Mouse (Mus musculus): ENCODE measurements around the gene 1700034J05Rik.
A peak's percentile ranks its signal among the peaks of the same experiment; 100 is the strongest.

Gene 1700034J05Rik

DNA sequence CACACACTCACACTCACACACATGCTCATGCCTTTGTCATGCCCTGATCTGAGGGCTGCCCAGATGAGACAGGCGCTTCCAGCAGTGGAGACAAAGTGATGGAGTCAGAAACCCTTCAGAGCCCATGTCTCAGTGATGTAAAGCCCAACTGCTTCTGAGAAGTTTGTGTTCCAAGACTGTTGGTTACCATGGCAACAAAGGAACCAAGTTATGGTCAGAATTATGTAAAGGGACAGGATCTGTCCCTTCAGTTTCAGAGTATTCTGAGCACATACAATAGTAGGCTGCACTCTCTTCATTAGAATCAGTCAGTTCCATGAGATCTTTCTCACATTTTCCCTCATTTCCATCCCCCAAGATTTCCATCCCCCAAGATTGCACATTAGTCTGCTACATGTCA lies at the start of gene 1700034J05Rik:
Gene 1700034J05Rik (minus strand): TSS at position 165 of the 400 bp plus-strand sequence.
- DNase-seq (ENCODE audit: low read depth, low spot score): no peak

DNA sequence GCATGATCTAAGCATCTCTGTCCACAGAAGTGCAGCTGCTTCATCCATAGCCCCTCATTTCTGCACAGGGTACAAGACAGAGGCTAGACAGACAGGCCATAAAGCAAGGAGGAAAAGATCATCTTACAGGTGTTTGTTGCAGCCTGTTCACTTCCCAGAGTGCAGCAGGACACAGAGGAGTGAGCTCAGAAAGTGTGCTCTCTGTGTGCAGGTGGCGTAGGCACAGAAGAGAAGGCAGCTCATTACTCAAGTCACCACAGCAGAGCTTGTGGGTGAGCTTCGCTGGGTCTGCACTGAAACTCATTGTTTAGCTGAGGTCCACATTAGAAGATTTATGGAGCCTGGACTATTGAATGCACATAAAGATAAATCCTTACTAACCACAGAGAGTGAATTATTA lies 45.5 kb upstream of the 1700034J05Rik start:
- no peak for DNase-seq (ENCODE audit: low read depth, low spot score)

DNA sequence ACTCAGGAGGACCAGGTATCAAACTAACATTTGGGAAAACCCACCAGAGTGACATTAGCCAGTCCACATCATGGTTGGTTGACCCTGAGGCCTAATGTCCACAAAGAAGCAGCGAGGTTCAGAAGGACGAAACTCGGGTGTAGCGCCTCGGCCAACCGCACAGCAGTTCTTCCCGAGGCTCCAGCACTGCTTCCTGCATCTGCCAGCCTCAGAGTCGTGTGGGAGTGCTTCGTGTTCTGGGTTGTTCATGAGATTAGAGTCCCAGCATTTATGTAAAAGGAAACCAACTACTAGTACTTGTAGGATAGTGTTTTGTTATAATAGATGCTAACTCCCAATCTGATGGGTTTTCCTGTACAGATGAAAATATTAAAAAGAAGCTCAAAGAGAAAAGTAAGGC lies 45.1 kb upstream of the 1700034J05Rik start:
- no peak for DNase-seq (ENCODE audit: low read depth, low spot score)

DNA sequence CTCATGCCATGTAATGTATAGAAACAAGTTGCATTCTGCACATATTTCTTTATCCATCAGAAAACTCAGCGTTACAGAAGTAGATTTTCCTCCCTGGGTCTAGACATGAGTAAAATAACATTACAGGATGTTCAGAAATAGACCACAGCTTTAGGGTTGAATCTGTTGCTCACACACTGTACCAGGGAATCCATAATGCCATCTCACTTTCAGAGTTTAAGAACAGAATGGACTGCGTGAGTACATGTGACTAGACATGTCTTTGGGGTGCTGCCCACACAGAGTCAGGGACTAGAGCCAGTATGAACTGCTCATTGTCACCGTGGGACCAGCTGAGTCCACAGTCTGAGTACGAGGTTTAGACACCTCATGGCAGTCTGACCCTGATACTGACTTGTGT lies 44.5 kb upstream of the 1700034J05Rik start:
- no peak for DNase-seq (ENCODE audit: low read depth, low spot score)

DNA sequence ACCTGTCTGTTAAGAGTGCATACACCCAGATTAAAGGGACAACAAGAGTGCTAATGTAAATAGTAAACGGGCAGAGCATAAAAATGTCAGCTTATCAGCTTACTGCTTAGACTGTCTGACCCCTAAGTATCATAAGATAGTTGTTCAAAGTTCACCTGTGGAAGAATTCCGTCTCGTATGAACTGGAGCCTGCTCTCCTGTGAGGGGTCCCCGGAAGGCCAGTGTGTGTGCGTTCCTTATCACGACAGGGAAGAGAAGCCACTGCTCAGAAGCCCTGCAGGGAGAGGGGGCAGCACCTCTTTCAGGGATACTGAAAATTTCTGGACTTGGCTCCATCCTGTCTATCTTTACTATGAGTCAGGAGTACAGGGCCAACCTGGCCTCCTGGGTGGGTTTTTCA lies 42.8 kb upstream of the 1700034J05Rik start:
- DNase-seq (ENCODE audit: low read depth, low spot score): no peak

DNA sequence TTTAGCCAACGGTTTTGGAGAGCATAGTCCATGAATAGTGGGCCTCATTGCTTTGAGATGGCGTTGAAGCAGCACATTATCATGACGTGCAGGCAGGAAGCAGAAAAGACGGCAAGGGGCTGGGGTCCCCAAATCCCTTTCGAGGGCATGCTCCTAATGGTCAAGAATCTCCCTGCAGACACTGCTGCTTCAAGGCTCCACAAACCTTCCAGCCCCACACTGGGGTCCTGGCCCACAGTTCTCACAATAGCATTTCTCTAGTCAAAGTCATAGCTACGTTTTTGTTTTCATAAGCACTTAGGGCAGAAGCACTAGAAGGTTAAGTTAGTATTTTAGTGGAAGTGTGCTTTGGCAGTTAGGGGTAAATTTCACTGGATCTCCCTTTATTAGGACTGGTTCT lies 41.7 kb upstream of the 1700034J05Rik start:
- no peak for DNase-seq (ENCODE audit: low read depth, low spot score)

DNA sequence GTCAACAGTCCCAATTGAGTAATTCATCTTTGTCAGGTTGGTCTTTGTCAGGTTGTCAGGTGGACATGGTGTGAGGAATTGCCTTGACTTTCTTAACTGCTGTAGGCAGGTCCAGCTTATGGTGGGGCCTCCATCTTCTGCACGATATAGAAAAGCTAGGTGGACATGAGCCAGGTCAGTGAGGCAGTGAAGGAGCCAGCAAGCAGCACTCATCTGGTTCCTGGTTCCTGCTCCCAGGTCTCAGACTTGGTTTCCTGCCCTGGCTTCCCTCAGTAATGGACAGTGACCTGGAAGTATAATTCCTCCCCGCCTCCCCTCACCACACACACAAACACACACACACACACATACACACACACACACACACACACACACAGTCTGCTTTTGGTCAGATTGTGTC lies 41.2 kb upstream of the 1700034J05Rik start:
- no peak for DNase-seq (ENCODE audit: low read depth, low spot score)

DNA sequence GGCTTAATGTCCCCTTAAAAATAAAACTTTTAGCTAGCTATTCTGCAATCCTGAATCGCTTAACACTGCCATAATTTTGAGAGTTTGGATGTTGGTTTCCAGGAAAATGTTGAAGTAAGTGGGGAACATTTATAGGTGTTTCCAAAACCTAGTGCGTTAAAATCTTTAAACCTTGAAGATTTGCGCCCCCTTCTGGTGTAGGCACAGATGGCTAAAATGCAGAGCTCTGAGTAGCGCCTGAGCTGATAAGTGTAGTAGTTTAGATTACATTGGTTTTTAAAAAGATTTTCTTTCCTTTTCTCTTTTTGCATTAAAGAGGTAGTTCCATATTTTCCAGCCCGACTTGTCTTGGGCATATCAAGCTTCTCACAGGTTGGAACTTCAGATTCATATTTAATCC lies 40.0 kb upstream of the 1700034J05Rik start:
- peak; percentile 55 for DNase-seq (ENCODE audit: low read depth, low spot score)

DNA sequence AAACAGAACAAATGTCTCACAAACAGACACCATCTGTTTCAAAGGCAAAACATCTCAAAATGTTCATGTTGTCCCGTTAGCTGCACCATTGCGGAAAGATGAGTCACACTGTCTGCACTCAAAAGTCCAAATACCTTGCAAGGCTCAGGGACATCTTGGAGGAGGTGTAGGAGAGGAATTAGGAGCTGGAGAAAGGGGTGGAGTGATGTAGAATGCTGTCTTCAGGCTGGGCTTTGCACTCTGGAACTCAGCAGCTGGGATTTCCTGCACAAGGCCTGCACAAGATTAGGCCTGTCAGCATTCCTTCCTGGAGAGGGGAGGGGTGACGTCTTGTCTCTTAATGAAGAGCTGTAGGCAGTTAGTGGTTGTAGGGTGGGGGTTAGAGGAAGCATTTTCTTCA lies 30.3 kb upstream of the 1700034J05Rik start:
- DNase-seq (ENCODE audit: low read depth, low spot score): no peak

DNA sequence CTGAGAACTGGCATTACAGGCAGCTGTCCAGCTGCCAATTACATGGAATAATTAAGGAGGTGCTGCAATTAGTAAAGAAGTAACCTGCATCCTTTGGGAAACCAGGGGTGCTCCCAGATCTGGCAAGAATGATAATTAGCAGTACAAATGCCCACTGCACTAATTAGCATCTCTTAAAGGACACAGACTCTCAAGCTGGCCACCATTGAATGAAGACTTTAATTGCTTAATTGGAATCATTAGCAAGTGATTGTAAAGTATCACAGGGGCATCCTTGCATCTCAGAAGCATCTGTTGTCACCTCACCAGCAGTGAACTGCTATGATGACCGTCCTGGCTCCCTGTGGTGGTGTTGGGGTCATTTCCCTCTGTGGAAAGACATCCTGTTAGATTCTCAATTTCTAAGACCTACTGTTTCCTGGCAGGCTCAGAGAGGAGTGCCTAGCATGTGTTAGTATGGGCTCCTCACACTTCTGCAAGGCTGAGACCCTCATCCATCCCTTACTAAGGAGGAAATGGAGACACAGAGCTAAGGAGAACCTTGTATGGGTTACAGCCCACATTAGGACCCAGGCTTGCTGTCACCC lies 27.1 kb upstream of the 1700034J05Rik start:
- DNase-seq (ENCODE audit: low read depth, low spot score): no peak

DNA sequence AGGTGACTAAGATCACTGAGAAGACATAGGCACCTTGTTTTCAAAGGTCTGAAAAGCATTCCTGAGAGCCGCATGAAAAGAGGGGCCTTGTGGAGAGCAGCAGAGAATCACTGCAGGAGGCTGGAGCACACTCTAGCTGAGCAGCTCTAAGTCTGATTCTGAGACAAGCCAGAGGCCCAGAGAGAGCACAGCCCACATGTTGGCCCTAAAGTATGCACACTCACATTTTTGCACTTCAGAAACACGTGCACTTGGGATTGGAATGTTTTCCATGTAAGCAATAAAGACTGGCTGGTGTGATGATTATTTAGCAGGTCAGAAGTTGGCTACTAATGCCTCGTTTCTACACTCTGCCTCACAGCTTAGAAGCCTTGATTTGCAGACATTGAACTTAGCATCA lies 25.7 kb upstream of the 1700034J05Rik start:
- DNase-seq (ENCODE audit: low read depth, low spot score): no peak

DNA sequence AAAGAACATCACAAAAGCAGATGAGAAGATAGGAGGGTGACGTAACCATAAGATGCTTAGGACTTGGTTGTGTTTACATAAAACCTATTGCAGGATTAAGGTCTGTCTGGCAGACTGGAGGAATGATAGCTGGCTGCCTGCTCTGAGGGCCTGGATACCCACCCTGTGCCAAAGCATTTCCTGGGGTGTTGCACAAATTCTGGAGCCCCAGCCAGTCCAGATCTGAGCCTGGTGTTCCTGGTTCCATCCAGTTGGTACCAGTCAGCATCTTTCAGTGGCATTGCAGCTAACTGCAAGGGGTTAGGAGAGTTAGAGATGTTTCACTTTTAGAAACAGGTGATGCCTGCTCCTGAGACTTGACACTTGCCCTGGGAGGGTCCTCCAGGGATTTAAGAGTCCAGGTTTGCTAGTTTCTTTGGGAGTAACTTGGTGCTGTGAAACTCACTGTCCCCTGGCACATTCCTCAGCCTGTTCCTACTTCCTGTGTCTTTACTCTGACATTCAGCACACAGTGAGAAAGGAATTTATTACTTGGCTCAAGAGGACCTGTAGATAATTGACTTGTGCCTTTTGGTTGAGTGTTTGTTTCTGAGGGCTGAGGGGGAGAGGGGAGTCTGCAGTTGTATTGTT lies 25.0 kb upstream of the 1700034J05Rik start:
- no peak for DNase-seq (ENCODE audit: low read depth, low spot score)

DNA sequence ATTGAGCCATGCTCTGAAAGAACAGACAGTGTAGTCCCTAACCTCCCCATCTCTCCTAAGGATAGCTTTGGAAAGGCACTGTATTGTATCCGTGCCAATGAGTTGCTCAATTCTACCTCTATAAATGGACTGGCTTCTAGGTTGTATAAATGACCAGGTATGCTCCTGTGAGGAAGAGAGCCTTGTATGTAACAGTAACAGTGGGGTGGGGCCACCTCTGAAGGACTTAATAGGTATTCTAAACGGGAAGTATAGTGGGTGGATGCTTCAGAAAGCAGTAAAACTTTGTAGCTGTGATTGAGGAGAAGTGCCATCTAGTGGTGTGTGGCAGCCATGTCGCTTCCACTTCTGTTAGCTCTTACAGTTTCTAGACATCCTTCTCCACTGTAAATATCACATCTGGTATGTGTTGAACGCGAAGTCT lies 24.5 kb upstream of the 1700034J05Rik start:
- DNase-seq (ENCODE audit: low read depth, low spot score): peak; percentile 40

DNA sequence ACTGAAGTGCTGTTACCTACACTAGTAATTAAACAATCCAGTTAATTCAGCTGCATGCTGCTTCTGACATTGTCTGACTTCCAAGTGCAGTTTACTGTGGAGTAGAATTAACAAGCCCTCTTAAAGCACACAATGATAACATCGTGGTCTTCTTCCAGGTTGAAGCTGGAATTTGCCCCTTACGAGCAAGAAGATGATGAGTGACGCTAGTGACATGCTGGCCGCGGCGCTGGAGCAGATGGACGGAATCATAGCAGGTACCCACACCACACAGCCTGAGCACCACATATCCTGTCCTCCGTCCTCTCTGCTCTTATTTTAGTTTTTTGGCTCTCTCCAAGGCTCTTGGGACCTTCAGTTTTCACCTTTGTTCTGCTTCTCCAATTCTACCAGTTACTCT lies 22.2 kb upstream of the 1700034J05Rik start:
- DNase-seq (ENCODE audit: low read depth, low spot score): no peak

DNA sequence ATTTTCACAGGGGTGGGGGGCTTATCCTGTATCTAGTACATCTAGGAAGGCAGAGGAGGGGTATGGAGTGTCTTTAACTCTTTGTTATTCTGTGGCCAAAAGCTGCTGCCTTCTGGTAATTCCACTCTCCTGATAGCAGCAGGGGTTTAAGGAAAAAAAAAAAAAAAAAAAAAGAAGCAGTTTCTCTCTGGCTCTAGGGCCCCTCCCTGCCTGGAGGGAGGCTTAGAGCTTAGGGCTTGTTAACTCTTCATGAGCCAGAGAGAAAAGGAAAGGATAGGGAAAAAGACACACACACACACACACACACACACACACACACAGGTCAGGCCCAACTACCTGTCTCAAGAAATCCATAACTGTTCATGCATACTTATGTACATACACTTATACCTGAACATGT lies 19.6 kb upstream of the 1700034J05Rik start:
- DNase-seq (ENCODE audit: low read depth, low spot score): no peak

DNA sequence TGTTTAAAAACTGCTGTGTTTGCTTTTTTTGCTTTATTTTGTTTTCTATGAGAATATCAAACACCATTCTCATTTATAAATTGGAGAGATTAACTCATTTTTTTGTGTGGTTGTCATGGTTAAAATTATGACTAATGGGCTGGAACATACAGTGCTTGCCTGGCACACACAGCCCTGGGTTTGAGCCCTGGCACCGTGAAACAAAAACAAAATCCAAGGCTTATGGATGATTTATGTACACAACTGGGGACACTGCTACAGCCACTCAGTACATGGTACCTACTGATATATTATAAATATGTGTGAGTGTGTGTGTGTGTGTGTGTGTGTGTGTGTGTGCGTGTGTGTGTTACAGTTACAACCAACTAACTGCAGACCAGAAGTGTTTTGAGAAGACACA lies 19.2 kb upstream of the 1700034J05Rik start:
- no peak for DNase-seq (ENCODE audit: low read depth, low spot score)

DNA sequence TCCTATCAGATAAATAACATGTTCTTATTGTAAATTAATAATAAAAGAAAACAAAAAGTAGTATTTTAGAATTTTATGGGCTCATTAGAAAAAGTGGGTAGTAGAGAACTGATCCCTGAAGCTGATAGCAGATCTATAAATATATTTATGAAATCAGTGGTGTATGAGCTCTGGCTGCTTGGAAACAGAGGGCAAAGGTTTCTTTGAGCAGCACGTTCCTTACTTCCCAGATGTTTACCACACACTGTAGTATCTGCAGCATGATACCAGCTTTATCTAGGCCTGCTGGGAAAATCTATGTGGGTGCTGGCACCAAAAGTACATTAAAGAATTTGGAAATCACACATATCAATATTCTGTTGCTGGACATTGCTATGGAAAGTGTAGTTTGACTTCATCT lies 18.5 kb upstream of the 1700034J05Rik start:
- DNase-seq (ENCODE audit: low read depth, low spot score): no peak

DNA sequence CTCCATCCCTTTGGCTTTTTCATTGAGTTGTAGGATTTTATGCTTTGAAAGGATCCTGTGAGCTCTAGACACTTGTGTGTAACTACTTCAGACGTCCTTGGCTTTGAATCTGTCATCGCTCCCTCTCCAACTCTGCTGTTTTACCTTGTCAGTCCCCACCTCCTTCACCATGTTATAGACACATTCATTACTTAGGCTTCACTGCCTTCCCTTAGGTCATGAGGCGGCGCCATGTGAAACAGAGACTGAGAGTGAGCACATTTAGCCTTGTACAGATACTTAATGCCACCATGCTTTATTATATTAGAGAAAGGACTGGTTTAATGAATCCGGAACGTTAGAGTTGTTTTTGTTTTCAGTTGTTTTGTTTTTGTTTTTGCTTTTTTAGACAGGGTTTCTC lies 17.8 kb upstream of the 1700034J05Rik start:
- DNase-seq (ENCODE audit: low read depth, low spot score): no peak

DNA sequence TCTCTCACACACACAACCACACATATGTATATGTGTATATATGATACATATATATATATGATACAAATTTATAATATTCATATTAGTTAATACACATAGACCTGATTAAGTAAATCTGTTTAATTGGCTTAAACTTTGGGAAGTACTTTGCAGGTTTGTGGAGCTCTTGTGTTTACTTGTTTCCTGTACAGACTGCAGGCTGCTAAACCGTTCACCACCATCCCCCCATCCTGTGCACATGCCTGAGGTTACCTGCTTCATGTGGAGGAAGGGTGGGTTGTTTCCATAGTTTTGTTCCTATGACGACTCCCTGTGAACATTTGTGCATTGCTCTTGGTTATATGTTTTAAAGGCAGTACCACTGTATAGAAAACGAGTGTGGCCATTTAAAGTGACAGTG lies 17.1 kb upstream of the 1700034J05Rik start:
- no peak for DNase-seq (ENCODE audit: low read depth, low spot score)

DNA sequence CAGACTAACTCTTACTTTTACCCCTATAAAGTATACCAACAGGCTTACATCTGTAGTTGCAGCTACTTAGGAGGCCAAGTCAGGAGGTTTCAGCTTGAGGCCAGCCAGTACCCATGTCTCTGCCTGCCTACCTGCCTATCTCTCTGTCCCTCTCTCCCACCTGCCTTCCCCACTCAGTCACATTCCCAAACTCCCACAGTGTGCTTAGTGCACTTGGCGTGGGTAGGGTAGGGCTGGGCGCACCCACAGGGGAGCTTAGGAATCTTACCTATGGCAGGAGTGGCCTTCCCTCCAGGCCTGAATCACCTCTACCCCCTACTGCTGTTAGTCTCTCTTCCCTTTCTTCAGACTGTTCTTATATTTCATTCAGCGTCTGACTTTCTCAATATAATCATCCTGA lies 16.6 kb upstream of the 1700034J05Rik start:
- DNase-seq (ENCODE audit: low read depth, low spot score): no peak

DNA sequence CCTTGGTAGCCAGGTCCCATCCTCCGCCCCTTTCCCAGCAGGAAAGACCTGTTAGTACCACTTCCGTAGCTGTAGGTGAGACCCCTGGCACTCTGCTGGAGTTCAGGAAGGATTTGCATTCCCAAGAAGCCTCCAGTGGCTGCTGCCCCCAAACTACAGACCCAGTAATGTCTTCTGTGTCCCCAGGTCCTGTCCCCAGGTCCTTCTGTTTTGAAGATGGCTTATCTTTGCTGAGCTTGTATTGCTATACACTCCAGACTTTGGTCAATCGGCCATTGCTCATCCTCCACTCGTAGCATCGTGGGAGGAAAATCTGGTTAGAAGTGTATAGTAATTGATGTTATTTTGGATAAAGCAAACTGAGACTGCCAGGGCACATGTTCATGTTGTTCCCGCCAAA lies 13.6 kb upstream of the 1700034J05Rik start:
- DNase-seq (ENCODE audit: low read depth, low spot score): no peak

DNA sequence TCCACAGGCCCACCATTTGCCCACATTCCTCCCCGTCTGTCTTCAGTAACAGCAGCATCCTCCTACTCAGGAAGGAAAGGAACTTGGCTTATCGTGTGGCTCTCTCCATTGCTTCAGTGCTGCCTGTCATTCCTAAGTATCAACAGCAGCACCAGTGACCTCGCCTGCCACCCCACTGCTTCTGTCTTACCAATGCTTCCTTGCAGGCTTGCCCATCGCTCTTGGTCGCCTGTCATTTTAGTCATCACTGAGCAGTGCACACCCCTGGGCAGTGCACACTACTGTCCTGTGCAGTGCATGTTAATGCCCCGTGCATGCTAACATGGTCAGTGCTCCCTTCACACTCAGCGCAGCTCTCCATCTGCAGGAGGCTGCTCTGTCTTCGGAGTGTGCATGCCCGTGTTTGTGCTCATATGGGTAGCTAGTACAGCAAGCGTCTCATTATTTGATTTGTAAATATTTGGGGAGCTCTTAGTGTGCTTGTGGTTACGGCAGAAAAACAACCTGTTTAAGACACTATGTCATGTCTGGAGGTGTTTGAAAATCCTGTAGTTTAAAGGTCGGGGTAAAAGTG lies 12.3 kb upstream of the 1700034J05Rik start:
- no peak for DNase-seq (ENCODE audit: low read depth, low spot score)

DNA sequence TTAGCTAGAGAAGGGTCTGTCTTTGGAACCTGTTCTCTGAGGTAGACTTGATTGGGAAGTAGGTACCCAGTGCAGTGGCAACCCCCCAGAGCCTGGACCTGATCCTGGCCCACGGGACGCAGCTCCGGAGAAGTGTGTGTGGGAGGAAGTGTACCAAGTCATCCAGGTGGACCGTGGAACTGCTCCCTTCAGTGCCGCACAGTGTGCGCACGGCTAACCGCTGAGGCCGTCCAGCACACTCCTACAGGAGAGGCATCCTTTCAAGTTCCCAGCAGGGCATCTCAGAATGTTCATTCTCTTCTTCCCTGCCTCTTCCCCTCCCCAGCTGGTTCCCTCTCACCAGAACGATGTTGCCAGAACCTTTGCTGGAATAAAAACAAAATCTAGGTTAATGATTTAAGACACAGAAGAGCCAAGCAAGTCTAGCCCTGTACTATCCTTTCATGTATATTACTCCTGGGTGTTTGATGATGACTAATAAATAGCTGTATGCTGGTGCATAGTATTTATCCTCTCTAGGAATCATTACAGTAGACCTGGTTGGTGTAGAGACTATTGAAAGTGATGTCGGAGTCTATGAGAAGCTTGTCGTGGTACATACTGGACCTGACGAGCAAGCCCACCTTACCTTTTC lies 11.0 kb upstream of the 1700034J05Rik start:
- DNase-seq (ENCODE audit: low read depth, low spot score): no peak

Data from A20 (cell line).